In the genomic region with DNA sequence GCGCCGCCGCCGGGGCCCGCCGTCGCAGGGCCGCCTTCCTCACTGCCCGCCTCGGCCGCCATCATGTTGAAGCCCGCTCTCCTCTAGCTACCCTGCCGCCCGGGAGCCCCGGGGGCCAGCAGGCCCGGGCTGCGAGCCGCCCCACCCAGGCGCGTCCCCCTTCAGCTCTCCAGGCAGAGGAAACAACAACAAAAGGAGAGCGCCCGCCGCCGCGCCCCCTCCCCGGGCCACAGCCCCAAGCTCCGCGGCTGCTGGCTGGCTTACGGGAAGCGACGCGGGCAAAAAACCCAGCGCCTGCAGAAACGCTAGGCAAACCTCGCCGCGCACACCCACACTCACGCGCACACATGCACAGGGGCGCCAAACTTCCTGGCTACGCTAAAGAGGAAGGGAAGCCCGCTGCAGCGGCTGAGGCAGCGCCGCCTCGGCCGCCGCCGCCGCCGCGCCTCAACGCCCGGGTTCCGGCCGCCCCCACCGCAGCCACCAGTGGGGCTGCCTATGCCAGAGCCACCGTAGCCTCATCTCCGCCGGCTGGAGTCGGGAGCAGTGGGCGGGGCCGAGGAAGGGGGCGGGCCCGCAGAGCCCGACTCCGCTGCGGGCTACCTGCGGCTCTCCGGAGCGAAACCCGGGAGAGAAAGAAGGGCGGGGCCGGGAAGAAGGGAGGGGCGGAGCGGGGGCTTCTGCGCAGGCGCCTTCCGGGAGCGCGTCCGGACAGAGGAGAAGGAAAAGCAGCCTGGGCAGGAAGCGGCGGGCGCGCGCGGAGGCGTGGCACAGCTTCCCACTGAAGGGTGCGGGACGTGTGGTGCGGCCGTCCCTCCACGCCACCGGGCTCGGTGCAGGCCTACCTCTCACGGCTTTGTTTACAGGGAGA, we compare ENCODE assay signal across 8 mouse cellular contexts. TPM values are rescaled to one million over a fixed set of nuclear protein-coding genes. Genes with fewer than 3 reads are reported as not detected.
DNase-seq lines count a peak whose midpoint lies in the region; ATAC-seq and TF ChIP-seq lines count a peak whose summit lies in the region.

A gene (minus strand): TSS at position 288 of the 871 bp plus-strand sequence.

- H3K27me3 ChIP-seq in C2C12 (ENCODE audit: control insufficient read depth, insufficient read depth, insufficient read length) = no peaks in the 10 kb centered on the region
- no peaks in the 10 kb centered on the region for H3K27me3 ChIP-seq in erythroblast, embryonic 14.5 days (ENCODE audit: control insufficient read depth)
- no peaks in the 10 kb centered on the region for H3K27me3 ChIP-seq in heart, embryonic 11.5 days (ENCODE audit: control insufficient read depth, insufficient read depth, low read length)
- H3K27me3 ChIP-seq in kidney, postnatal 0 days (ENCODE audit: insufficient read depth, low read length) = no peaks in the 10 kb centered on the region
- no peaks in the 10 kb centered on the region for H3K27me3 ChIP-seq in liver, embryonic 11.5 days (replicated peaks; ENCODE audit: control insufficient read depth, insufficient read depth, low read length)
- no peaks in the 10 kb centered on the region for H3K27me3 ChIP-seq in stomach, embryonic 14.5 days (ENCODE audit: control insufficient read depth, insufficient read depth, low read length)

- DNase-seq in brain, embryonic 14.5 days (ENCODE audit: low read depth) = peak; percentile 99
- peak; percentile 98 for DNase-seq in kidney, postnatal 0 days (ENCODE audit: low spot score)
- peak; percentile 99 for DNase-seq in liver, embryonic 11.5 days (ENCODE audit: low spot score)
- DNase-seq in naive thymus-derived CD4-positive, alpha-beta T cell, adult 2 months (ENCODE audit: low read depth) = peak; percentile 94

- H3K9ac ChIP-seq in heart, embryonic 11.5 days (ENCODE audit: low read depth, low read length) = peak within 1 kb of the TSS; percentile 97
- H3K9ac ChIP-seq in kidney, postnatal 0 days (ENCODE audit: low read depth, low read length) = peak within 1 kb of the TSS; percentile 97
- peak within 1 kb of the TSS; percentile 91 for H3K9ac ChIP-seq in liver, embryonic 11.5 days (ENCODE audit: low read depth, low read length)
- peak within 1 kb of the TSS; percentile 98 for H3K9ac ChIP-seq in stomach, embryonic 14.5 days (replicated peaks; ENCODE audit: low read depth, low read length)

- ATAC-seq in heart, embryonic 11.5 days (replicated peaks; ENCODE audit: insufficient number of reproducible peaks, low FRiP score, low TSS enrichment) = peak; percentile 100
- ATAC-seq in kidney, postnatal 0 days (replicated peaks; ENCODE audit: low FRiP score, low read depth) = peak; percentile 99
- peak; percentile 98 for ATAC-seq in liver, embryonic 11.5 days (replicated peaks; ENCODE audit: low FRiP score)
- peak; percentile 97 for ATAC-seq in stomach, embryonic 14.5 days (ENCODE audit: insufficient number of reproducible peaks, insufficient read depth, low FRiP score, low read depth)

- H3K79me3 ChIP-seq in C2C12 (ENCODE audit: low read depth) = peaks cover 43% of the 10 kb centered on the region

- H3K9me3 ChIP-seq in erythroblast, embryonic 14.5 days (ENCODE audit: control insufficient read depth, low read length) = no peaks in the 10 kb centered on the region
- H3K9me3 ChIP-seq in heart, embryonic 11.5 days (replicated peaks; ENCODE audit: control insufficient read depth, low read length) = no peaks in the 10 kb centered on the region
- H3K9me3 ChIP-seq in kidney, postnatal 0 days (replicated peaks; ENCODE audit: low read length) = no peaks in the 10 kb centered on the region
- H3K9me3 ChIP-seq in liver, embryonic 11.5 days (ENCODE audit: control insufficient read depth, low read length) = no peaks in the 10 kb centered on the region
- H3K9me3 ChIP-seq in stomach, embryonic 14.5 days (ENCODE audit: control insufficient read depth, low read depth, low read length) = no peaks in the 10 kb centered on the region

- WGBS in heart, embryonic 11.5 days (ENCODE audit: insufficient replicate concordance) = under 1% methylated on average over 79 of the region's 97 CpGs
- WGBS in kidney, postnatal 0 days = under 1% methylated on average over 78 of the region's 97 CpGs
- WGBS in liver, embryonic 11.5 days = under 1% methylated on average over 93 of the region's 97 CpGs
- under 1% methylated on average over 86 of the region's 97 CpGs for WGBS in stomach, embryonic 14.5 days

- peak within 1 kb of the TSS; percentile 68 for H3K4me2 ChIP-seq in heart, embryonic 11.5 days
- peak within 1 kb of the TSS; percentile 73 for H3K4me2 ChIP-seq in kidney, postnatal 0 days (ENCODE audit: low read length)
- H3K4me2 ChIP-seq in liver, embryonic 11.5 days = peak within 1 kb of the TSS; percentile 79
- peak within 1 kb of the TSS; percentile 54 for H3K4me2 ChIP-seq in stomach, embryonic 14.5 days (replicated peaks; ENCODE audit: low read depth, low read length)

- peak; percentile 95 for TF ChIP-seq POLR2A in brain, embryonic 14.5 days (IDR thresholded peaks at IDR 0.05; ENCODE audit: borderline replicate concordance, extremely low read depth, insufficient read depth, insufficient read length, poor library complexity, severe bottlenecking)

- no peak for TF ChIP-seq CTCF in C2C12 (IDR thresholded peaks at IDR 0.05; ENCODE audit: control insufficient read depth, insufficient read depth, insufficient read length)
- TF ChIP-seq CTCF in brain, embryonic 14.5 days (IDR thresholded peaks at IDR 0.05; ENCODE audit: borderline replicate concordance, extremely low read depth, insufficient read depth, insufficient read length) = no peak
- no peak for TF ChIP-seq CTCF in kidney, postnatal 0 days (IDR thresholded peaks at IDR 0.05; ENCODE audit: low read depth)

- peak within 1 kb of the TSS; percentile 88 for H3K4me3 ChIP-seq in C2C12 (ENCODE audit: insufficient read depth, poor library complexity, severe bottlenecking)
- H3K4me3 ChIP-seq in erythroblast, embryonic 14.5 days (replicated peaks) = peak within 1 kb of the TSS; percentile 96
- peak within 1 kb of the TSS; percentile 98 for H3K4me3 ChIP-seq in heart, embryonic 11.5 days (ENCODE audit: low read depth, low read length)
- H3K4me3 ChIP-seq in kidney, postnatal 0 days (replicated peaks; ENCODE audit: low read depth, low read length) = peak within 1 kb of the TSS; percentile 98
- H3K4me3 ChIP-seq in liver, embryonic 11.5 days (ENCODE audit: low read depth, low read length) = peak within 1 kb of the TSS; percentile 96
- H3K4me3 ChIP-seq in stomach, embryonic 14.5 days (ENCODE audit: low read depth, low read length) = peak within 1 kb of the TSS; percentile 93

- H3K79me2 ChIP-seq in C2C12 (ENCODE audit: control insufficient read depth, insufficient read depth) = peaks cover 50% of the 10 kb centered on the region

- H3K27ac ChIP-seq in heart, embryonic 11.5 days (ENCODE audit: low read depth, low read length) = peak within 1 kb of the TSS; percentile 99
- H3K27ac ChIP-seq in kidney, postnatal 0 days = peak within 1 kb of the TSS; percentile 100
- peak within 1 kb of the TSS; percentile 98 for H3K27ac ChIP-seq in liver, embryonic 11.5 days (ENCODE audit: low read depth, low read length)
- H3K27ac ChIP-seq in stomach, embryonic 14.5 days (ENCODE audit: low read length) = peak within 1 kb of the TSS; percentile 99

- H3K4me1 ChIP-seq in erythroblast, embryonic 14.5 days (ENCODE audit: control insufficient read depth) = peaks cover 23% of the 10 kb centered on the region
- no peaks in the 10 kb centered on the region; the same call in 1 of the 2 replicates for H3K4me1 ChIP-seq in heart, embryonic 11.5 days (ENCODE audit: control insufficient read depth, insufficient read depth, low read length)
- H3K4me1 ChIP-seq in kidney, postnatal 0 days (replicated peaks; ENCODE audit: insufficient read depth, low read length) = no peaks in the 10 kb centered on the region
- H3K4me1 ChIP-seq in liver, embryonic 11.5 days (replicated peaks; ENCODE audit: control insufficient read depth, insufficient read depth, low read length) = 0 out of 2 replicates have a peak, but pooled peaks cover 3% of the 10 kb centered on the region
- H3K4me1 ChIP-seq in stomach, embryonic 14.5 days (ENCODE audit: control insufficient read depth, insufficient read depth, low read length) = no peaks in the 10 kb centered on the region

- no peaks in the 10 kb centered on the region for H3K36me3 ChIP-seq in C2C12 (ENCODE audit: control insufficient read depth, insufficient read depth)
- H3K36me3 ChIP-seq in erythroblast, embryonic 14.5 days (ENCODE audit: control insufficient read depth) = no peaks in the 10 kb centered on the region
- H3K36me3 ChIP-seq in heart, embryonic 11.5 days (ENCODE audit: control insufficient read depth, insufficient read depth, low read length) = no peaks in the 10 kb centered on the region
- H3K36me3 ChIP-seq in kidney, postnatal 0 days (ENCODE audit: insufficient read depth, low read length) = no peaks in the 10 kb centered on the region
- H3K36me3 ChIP-seq in liver, embryonic 11.5 days (ENCODE audit: control insufficient read depth, insufficient read depth, low read length) = no peaks in the 10 kb centered on the region
- no peaks in the 10 kb centered on the region for H3K36me3 ChIP-seq in stomach, embryonic 14.5 days (ENCODE audit: control insufficient read depth, insufficient read depth, low read length)

- peak within 1 kb of the TSS; percentile 100 for H3ac ChIP-seq in C2C12 (ENCODE audit: control insufficient read depth, insufficient read length, low read depth)

TF ChIP-seq in C2C12, 6 proteins besides CTCF, POLR2A, EP300 and RAD21:
- TF ChIP-seq MAX (IDR thresholded peaks at IDR 0.05) = peak; percentile 35
- TF ChIP-seq USF1 (IDR thresholded peaks at IDR 0.05; ENCODE audit: low read depth) = no peak

RNA-seq across cellular contexts. Expression of the gene that starts here (rescaled TPM):
- polyA plus RNA-seq in C2C12 (2012; fragmentation: generic; extraction: Trizol) = 27.3 TPM
- 62.2 and 77.2 TPM in 2 replicates for polyA plus RNA-seq in brain, embryonic 14.5 days (2012; rRNA removed)
- polyA plus RNA-seq in erythroblast, embryonic 14.5 days (2012) = 0.04 and 0.06 TPM in 2 replicates
- polyA plus RNA-seq in heart, embryonic 11.5 days (2014; fragmentation: Nextera tagmentation; extraction: Ambion mirVana) = 38.3 and 42.4 TPM in 2 replicates
- polyA plus RNA-seq in kidney, postnatal 0 days (2015; fragmentation: Nextera tagmentation; extraction: Ambion mirVana) = 45.0 and 47.6 TPM in 2 replicates
- 26.6 and 30.8 TPM in 2 replicates for polyA plus RNA-seq in liver, embryonic 11.5 days (2014; fragmentation: Nextera tagmentation; extraction: Ambion mirVana)
- 65.9 and 72.5 TPM in 2 replicates for polyA plus RNA-seq in stomach, embryonic 14.5 days (2014; fragmentation: Nextera tagmentation; extraction: Ambion mirVana)

Comparison
In these comparisons a context has a peak if more than half of its experiments do, and no peak if none do; other contexts are left out.
1. Peak in every context shown above with its lines: DNase-seq, ATAC-seq, H3K4me3 ChIP-seq and H3K27ac ChIP-seq.
2. RNA of the gene that starts here (polyA plus RNA-seq): 62.2 to 77.2 TPM in brain, embryonic 14.5 days, 65.9 to 72.5 TPM in stomach, embryonic 14.5 days, 45.0 to 47.6 TPM in kidney, postnatal 0 days, 38.3 to 42.4 TPM in heart, embryonic 11.5 days, 27.3 TPM in C2C12 (single experiment) and 26.6 to 30.8 TPM in liver, embryonic 11.5 days; 0.04 to 0.06 TPM in erythroblast, embryonic 14.5 days; every median in the first group is over 10 times any median in the second.